Mouse (Mus musculus) right cerebral cortex, postnatal 36 days (tissue): ENCODE results near the gene C1ql4.
A peak's percentile ranks its signal among the peaks of the same experiment; 100 is the strongest.
"Not testable (repeated sequence)": the region's sequence is repeated elsewhere in the genome, so short reads cannot be mapped to it uniquely, and the experiment has no call there.

Source experiments
- DNase-seq, 2 experiments: peaks; one replicate each; pipeline ENCODE4 v3.0.0; 2022; ENCODE audit warnings: low spot score in 2 of 2, mixed read lengths in 1 of 2

C1ql4 gene

GRCm38 (mm10) chr15:99074600-99075333 lies 12.8 kb downstream of the C1ql4 start:
- DNase-seq, result peak; percentile 97 to 98

- DNase-seq, result no peak
These were observed 13.5 kb downstream of the C1ql4 start, which contains the start of gene Troap for GRCm38 (mm10) chr15:99074019-99074599. Gene Troap, plus strand, starts transcription at chr15:99074575.

- no peak for DNase-seq
These were observed 15.6 kb downstream of the C1ql4 start for GRCm38 (mm10) chr15:99071988-99072387.

GRCm38 (mm10) chr15:99065557-99066165 lies 22.0 kb downstream of the C1ql4 start:
- no peak for DNase-seq

GRCm38 (mm10) chr15:99056332-99056731 lies 31.3 kb downstream of the C1ql4 start:
- DNase-seq, result no peak

- DNase-seq, result no peak
These were observed 32.1 kb downstream of the C1ql4 start for GRCm38 (mm10) chr15:99055511-99055961.

GRCm38 (mm10) chr15:99055040-99055439 lies 32.6 kb downstream of the C1ql4 start, which contains the start of gene Prph:
Gene Prph, plus strand, starts transcription at chr15:99055174.
- no peak for DNase-seq

GRCm38 (mm10) chr15:99053373-99053772 lies 34.2 kb downstream of the C1ql4 start:
- DNase-seq, result no peak

GRCm38 (mm10) chr15:99049473-99050253 lies 38.0 kb downstream of the C1ql4 start:
- DNase-seq, result peak in 1 of 2 experiments; percentile 23

- not testable (repeated sequence) for DNase-seq
These were observed 41.9 kb downstream of the C1ql4 start for GRCm38 (mm10) chr15:99045734-99046133.

- DNase-seq, result no peak
These were observed 42.8 kb downstream of the C1ql4 start for GRCm38 (mm10) chr15:99044854-99045253.

- DNase-seq, result no peak
These were observed 45.3 kb downstream of the C1ql4 start for GRCm38 (mm10) chr15:99042334-99042733.

GRCm38 (mm10) chr15:99040920-99041856 lies 46.4 kb downstream of the C1ql4 start:
- no peak for DNase-seq

- no peak for DNase-seq
These were observed 47.4 kb downstream of the C1ql4 start for GRCm38 (mm10) chr15:99039996-99040919.

- no peak for DNase-seq
These were observed 48.3 kb downstream of the C1ql4 start for GRCm38 (mm10) chr15:99039306-99039705.

- DNase-seq, result no peak
These were observed 48.8 kb downstream of the C1ql4 start for GRCm38 (mm10) chr15:99038797-99039196.

- DNase-seq, result no peak
These were observed 49.6 kb downstream of the C1ql4 start for GRCm38 (mm10) chr15:99038025-99038424.

- no peak for DNase-seq
These were observed 51.2 kb downstream of the C1ql4 start for GRCm38 (mm10) chr15:99036249-99036905.

GRCm38 (mm10) chr15:99035431-99035830 lies 52.2 kb downstream of the C1ql4 start:
- DNase-seq, result peak; percentile 15 to 55
